Mouse (Mus musculus) gastrocnemius, adult 18-20 months (tissue): ENCODE results near the gene Wdr4. TPM values are rescaled to one million over a fixed set of nuclear protein-coding genes. Genes with fewer than 3 reads are reported as not detected.
A peak's percentile ranks its signal among the peaks of the same experiment; 100 is the strongest.
"Not testable (repeated sequence)": the region's sequence is repeated elsewhere in the genome, so short reads cannot be mapped to it uniquely, and the experiment has no call there.

Source experiments
- DNase-seq: peaks from one replicate; pipeline ENCODE4 v3.0.0; 2021; ENCODE audit warnings: low spot score
- total RNA-seq, 2 experiments: library from RNA; stranded (reverse); gene quantifications; 2 replicates each; pipeline ENCODE4 v1.2.3; 2021

Wdr4 gene
- total RNA-seq, 2 experiments from 2014 or later = 4.6 to 7.5 TPM

- DNase-seq = peak; percentile 30
Observed at GRCm38 (mm10) chr17:31535871-31536629, 16.3 kb upstream of the Wdr4 start.

- no peak for DNase-seq
Observed at GRCm38 (mm10) chr17:31535358-31535757, 15.6 kb upstream of the Wdr4 start.

GRCm38 (mm10) chr17:31532331-31532730, 12.6 kb upstream of the Wdr4 start:
- DNase-seq = not testable (repeated sequence)

GRCm38 (mm10) chr17:31531441-31532158, 11.8 kb upstream of the Wdr4 start:
- DNase-seq = no peak

DNA sequence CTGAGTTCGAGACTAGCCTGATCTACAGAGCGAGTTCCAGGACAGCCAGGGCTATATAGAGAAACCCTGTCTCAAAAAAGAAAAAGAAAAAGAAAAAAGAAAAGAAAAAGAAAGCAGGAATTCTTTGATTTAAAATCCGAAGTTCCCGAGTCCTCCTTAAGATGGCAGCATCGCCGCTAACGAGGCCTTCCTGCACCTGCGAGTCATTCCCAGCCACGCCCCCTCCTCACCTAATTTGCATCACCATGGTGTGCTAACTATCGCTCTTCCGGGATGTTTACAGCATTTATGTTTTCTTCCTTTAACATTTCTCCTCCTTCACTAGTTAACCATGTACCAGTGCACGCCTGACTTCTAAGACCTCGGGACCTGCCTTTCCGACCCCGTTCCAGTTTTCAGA, 9.5 kb upstream of the Wdr4 start:
- DNase-seq = no peak

GRCm38 (mm10) chr17:31525816-31526215, 6.0 kb upstream of the Wdr4 start:
- DNase-seq = no peak

DNA sequence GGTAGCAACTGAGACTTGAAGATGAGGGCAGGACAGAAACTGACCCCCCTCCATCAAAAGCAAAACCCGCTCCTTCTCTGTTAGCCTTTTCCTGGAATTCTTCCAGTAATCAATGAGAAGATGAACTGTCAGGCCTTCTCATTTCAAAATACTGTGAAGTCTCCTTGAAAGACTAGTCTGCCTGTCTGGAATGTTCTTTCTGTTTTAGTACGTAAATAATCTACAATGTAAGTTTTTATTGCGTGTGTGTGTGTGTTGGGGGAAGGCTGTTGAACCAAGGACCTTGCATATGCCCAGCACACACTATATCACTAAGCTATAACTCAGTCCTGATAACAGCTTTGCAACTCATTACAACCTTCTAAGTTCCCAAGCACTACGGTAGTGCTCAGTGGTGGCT, 5.3 kb upstream of the Wdr4 start:
- DNase-seq = no peak

GRCm38 (mm10) chr17:31521948-31522347, 2.2 kb upstream of the Wdr4 start:
- DNase-seq = no peak

- peak; percentile 43 for DNase-seq
Observed at GRCm38 (mm10) chr17:31520895-31521294, 1.1 kb upstream of the Wdr4 start.

- no peak for DNase-seq
Observed at GRCm38 (mm10) chr17:31519344-31519945, 335 bp downstream of the Wdr4 start.

- no peak for DNase-seq
Observed at GRCm38 (mm10) chr17:31514696-31515095, 5.1 kb downstream of the Wdr4 start.

DNA sequence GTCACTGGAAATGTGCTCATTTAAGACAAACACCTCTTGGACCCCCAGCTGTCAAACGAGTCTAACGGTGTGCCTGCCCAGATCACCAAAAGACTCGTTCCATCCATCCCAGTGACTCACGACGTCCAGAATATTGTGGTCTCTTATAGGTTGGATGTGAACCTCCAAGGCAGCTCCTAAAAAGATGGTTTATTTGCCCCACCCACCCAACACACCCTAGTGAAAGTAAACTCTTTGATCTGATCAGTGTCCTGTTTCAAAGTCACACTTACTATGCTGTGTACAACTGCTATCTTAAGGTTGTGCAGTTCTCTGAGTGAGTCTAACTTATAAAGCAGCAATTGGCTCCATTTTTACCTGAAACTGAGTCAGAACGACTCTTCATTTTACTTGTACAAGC, 7.2 kb downstream of the Wdr4 start:
- no peak for DNase-seq

GRCm38 (mm10) chr17:31511792-31512495, 7.8 kb downstream of the Wdr4 start:
- DNase-seq = peak; percentile 82

GRCm38 (mm10) chr17:31510944-31511343, 8.8 kb downstream of the Wdr4 start:
- DNase-seq = no peak

DNA sequence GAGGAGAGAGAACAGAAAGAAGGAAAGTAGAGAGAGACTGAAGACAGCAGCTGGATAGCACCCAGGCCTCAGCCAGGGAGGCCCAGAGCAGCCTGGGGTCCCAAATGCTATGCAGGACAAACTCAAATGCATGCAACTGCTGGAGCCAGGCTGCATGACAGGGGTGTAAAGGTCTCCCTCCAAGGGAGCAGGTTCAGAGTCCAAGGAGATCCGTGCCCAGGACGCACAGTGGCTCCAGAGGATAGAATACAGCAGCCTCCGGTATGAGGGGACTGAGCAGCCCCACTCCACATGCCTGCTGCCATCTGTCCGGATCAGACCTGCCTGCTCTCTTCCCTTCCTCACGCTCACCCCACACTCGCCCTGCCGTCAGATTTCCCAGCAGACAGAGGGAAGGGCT, 13.5 kb downstream of the Wdr4 start:
- DNase-seq = no peak

DNA sequence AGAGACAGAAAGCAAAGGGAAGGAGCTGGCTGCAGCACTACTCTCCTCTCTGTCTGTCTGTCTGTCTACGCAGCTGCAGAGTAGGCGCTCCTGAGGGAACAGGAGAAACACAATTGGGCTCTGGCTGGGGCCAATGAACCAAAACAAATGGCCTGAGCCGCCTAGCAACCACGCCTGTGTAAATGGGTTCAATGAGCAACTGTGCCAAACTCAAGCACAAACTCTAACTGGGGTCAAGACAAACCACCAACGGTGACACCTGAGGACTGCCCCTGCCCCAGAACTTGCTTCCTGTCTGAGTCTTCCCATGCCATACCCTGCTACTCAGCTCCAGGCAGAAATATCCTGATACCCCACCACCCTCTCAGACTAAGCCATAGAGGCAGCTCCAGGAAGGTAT, 14.8 kb downstream of the Wdr4 start:
- DNase-seq = peak; percentile 16

DNA sequence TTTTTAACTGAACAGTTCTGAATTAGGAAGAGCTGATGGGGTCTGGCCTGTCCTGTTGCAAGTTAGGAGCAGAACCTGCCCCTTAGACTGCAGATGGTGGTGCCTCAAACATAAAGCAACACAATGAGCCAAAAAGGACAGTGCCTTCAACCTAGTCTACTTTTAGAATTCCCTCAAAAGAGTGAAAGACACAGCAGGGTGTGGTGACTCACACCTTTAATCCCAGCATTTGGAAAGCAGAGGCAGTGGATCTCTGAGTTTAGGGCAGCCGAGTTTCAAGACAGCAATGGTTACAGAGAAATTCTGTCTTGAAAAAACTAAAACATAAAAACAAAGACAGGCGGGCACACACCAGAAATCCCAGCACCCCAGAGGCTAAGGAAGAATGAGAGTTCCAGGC, 15.8 kb downstream of the Wdr4 start:
- DNase-seq = no peak

- DNase-seq = no peak
Observed at GRCm38 (mm10) chr17:31503337-31503736, 16.4 kb downstream of the Wdr4 start.

- no peak for DNase-seq
Observed at GRCm38 (mm10) chr17:31502261-31502927, 17.4 kb downstream of the Wdr4 start.

DNA sequence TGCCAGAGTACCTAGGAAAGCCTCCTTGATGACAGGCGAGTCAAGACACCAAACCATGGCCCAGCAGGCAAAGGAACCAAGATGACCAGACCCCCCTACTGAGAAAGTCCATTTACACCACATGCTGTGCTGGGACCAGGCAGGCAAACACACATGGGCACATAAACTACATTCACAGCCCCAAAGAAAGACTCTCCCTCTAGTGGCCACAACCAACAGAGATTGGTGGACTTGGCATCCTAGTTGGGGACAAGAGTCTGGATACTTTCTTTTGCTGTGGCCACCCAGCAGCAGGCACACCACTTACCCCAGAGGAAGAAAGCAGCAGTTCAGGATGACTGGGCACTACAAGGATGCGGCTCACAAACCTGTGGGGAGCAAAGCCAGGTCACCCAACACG, 18.9 kb downstream of the Wdr4 start:
- no peak for DNase-seq

- DNase-seq = no peak
Observed at GRCm38 (mm10) chr17:31500416-31500815, 19.4 kb downstream of the Wdr4 start.
